Mouse (Mus musculus): ENCODE measurements around the gene Pkd1. TPM values are rescaled to one million over a fixed set of nuclear protein-coding genes. Genes with fewer than 3 reads are reported as not detected.

The Pkd1 gene
- polyA plus RNA-seq, 1 experiment from 2014 or later = 3.3 TPM

Small RNA genes within 50 kb of the gene (microRNA-seq; reads per million reads assigned to microRNA genes)
- not detected for gene Gm24589

Other genes with a start within 250 kb of the Pkd1 start
- gene Abca17, start 198.8 kb upstream of the Pkd1 start, polyA plus RNA-seq (2015; fragmentation: Nextera tagmentation; extraction: Ambion mirVana) = not detected in 2 replicates
- 11.4 and 14.8 TPM in 2 replicates for gene Abca3, start 197.9 kb upstream of the Pkd1 start, polyA plus RNA-seq (2015; fragmentation: Nextera tagmentation; extraction: Ambion mirVana)
- 151 and 173 TPM in 2 replicates for gene Rnps1, start 135.3 kb upstream of the Pkd1 start, polyA plus RNA-seq (2015; fragmentation: Nextera tagmentation; extraction: Ambion mirVana)
- gene Eci1, start 123.2 kb upstream of the Pkd1 start, polyA plus RNA-seq (2015; fragmentation: Nextera tagmentation; extraction: Ambion mirVana) = 94.4 and 95.3 TPM in 2 replicates
- gene Dnase1l2, start 106.7 kb upstream of the Pkd1 start, polyA plus RNA-seq (2015; fragmentation: Nextera tagmentation; extraction: Ambion mirVana) = 0.33 and 0.68 TPM in 2 replicates
- 11.7 and 13.0 TPM in 2 replicates for gene E4f1, start 79.5 kb upstream of the Pkd1 start, polyA plus RNA-seq (2015; fragmentation: Nextera tagmentation; extraction: Ambion mirVana)
- gene Pgp, start 79.4 kb upstream of the Pkd1 start, polyA plus RNA-seq (2015; fragmentation: Nextera tagmentation; extraction: Ambion mirVana) = 84.0 and 86.7 TPM in 2 replicates
- gene Bricd5, start 76.0 kb upstream of the Pkd1 start, polyA plus RNA-seq (2015; fragmentation: Nextera tagmentation; extraction: Ambion mirVana) = 0.13 TPM in 1 of 2 replicates, not detected in the other
- 11.7 and 13.8 TPM in 2 replicates for gene Mlst8, start 70.8 kb upstream of the Pkd1 start, polyA plus RNA-seq (2015; fragmentation: Nextera tagmentation; extraction: Ambion mirVana)
- gene Caskin1, start 61.2 kb upstream of the Pkd1 start, polyA plus RNA-seq (2015; fragmentation: Nextera tagmentation; extraction: Ambion mirVana) = 0.15 and 0.20 TPM in 2 replicates
- 40.7 and 43.9 TPM in 2 replicates for gene Traf7, start 21.9 kb upstream of the Pkd1 start, polyA plus RNA-seq (2015; fragmentation: Nextera tagmentation; extraction: Ambion mirVana)
- 0.88 and 0.99 TPM in 2 replicates for gene Rab26, start 15.6 kb upstream of the Pkd1 start, polyA plus RNA-seq (2015; fragmentation: Nextera tagmentation; extraction: Ambion mirVana)
- 18.6 and 22.4 TPM in 2 replicates for gene Tsc2, start 82.8 kb downstream of the Pkd1 start, polyA plus RNA-seq (2015; fragmentation: Nextera tagmentation; extraction: Ambion mirVana)
- 8.4 and 9.2 TPM in 2 replicates for gene Nthl1, start 82.8 kb downstream of the Pkd1 start, polyA plus RNA-seq (2015; fragmentation: Nextera tagmentation; extraction: Ambion mirVana)
- 9.8 and 10.2 TPM in 2 replicates for gene Slc9a3r2, start 100.5 kb downstream of the Pkd1 start, polyA plus RNA-seq (2015; fragmentation: Nextera tagmentation; extraction: Ambion mirVana)
- gene Npw, start 108.6 kb downstream of the Pkd1 start, polyA plus RNA-seq (2015; fragmentation: Nextera tagmentation; extraction: Ambion mirVana) = 0.24 and 0.28 TPM in 2 replicates
- 9.5 and 13.1 TPM in 2 replicates for gene Zfp598, start 119.9 kb downstream of the Pkd1 start, polyA plus RNA-seq (2015; fragmentation: Nextera tagmentation; extraction: Ambion mirVana)
- 0.10 and 0.31 TPM in 2 replicates for gene Syngr3, start 140.1 kb downstream of the Pkd1 start, polyA plus RNA-seq (2015; fragmentation: Nextera tagmentation; extraction: Ambion mirVana)
- gene Gfer, start 146.3 kb downstream of the Pkd1 start, polyA plus RNA-seq (2015; fragmentation: Nextera tagmentation; extraction: Ambion mirVana) = 41.3 and 47.7 TPM in 2 replicates
- 0.14 and 0.34 TPM in 2 replicates for gene Noxo1, start 146.4 kb downstream of the Pkd1 start, polyA plus RNA-seq (2015; fragmentation: Nextera tagmentation; extraction: Ambion mirVana)
- gene Tbl3, start 157.8 kb downstream of the Pkd1 start, polyA plus RNA-seq (2015; fragmentation: Nextera tagmentation; extraction: Ambion mirVana) = 53.0 and 53.2 TPM in 2 replicates
- 0.10 TPM in 1 of 2 replicates, not detected in the other for gene Rnf151, start 168.2 kb downstream of the Pkd1 start, polyA plus RNA-seq (2015; fragmentation: Nextera tagmentation; extraction: Ambion mirVana)
- gene Rps2, start 168.3 kb downstream of the Pkd1 start, polyA plus RNA-seq (2015; fragmentation: Nextera tagmentation; extraction: Ambion mirVana) = 1,350 and 1,469 TPM in 2 replicates
- gene Ndufb10, start 174.6 kb downstream of the Pkd1 start, polyA plus RNA-seq (2015; fragmentation: Nextera tagmentation; extraction: Ambion mirVana) = 206 and 216 TPM in 2 replicates
- 0.10 TPM in 1 of 2 replicates, not detected in the other for gene Rpl3l, start 178.0 kb downstream of the Pkd1 start, polyA plus RNA-seq (2015; fragmentation: Nextera tagmentation; extraction: Ambion mirVana)
- gene Msrb1, start 186.8 kb downstream of the Pkd1 start, polyA plus RNA-seq (2015; fragmentation: Nextera tagmentation; extraction: Ambion mirVana) = 21.3 and 21.8 TPM in 2 replicates
- gene Hs3st6, start 203.2 kb downstream of the Pkd1 start, polyA plus RNA-seq (2015; fragmentation: Nextera tagmentation; extraction: Ambion mirVana) = not detected in 2 replicates